Mouse (Mus musculus): ENCODE results near the gene Scarf2.

- no peak for TF ChIP-seq EP300 (IDR thresholded peaks at IDR 0.05; ENCODE audit: low read depth in 1 of 2, low read length in 2 of 2)
- no peak for TF ChIP-seq MAZ (IDR thresholded peaks at IDR 0.05; ENCODE audit: low read depth, low read length)
- no peak for TF ChIP-seq TCF12 (IDR thresholded peaks at IDR 0.05; ENCODE audit: low read depth, low read length)
- TF ChIP-seq CHD2 (IDR thresholded peaks at IDR 0.05; ENCODE audit: low read length): no peak
- TF ChIP-seq CTCF (IDR thresholded peaks at IDR 0.05 in 2 of 3, conservative IDR thresholded peaks at IDR 0.05 in 1 of 3; ENCODE audit: control insufficient read depth in 1 of 3, insufficient read depth in 1 of 3, low read depth in 2 of 3, low read length in 3 of 3, poor library complexity in 1 of 3, severe bottlenecking in 1 of 3): no peak
- no peak for TF ChIP-seq POLR2A (IDR thresholded peaks at IDR 0.05; ENCODE audit: control insufficient read depth in 1 of 2, insufficient read depth in 1 of 2, low read depth in 1 of 2, low read length in 2 of 2, poor library complexity in 1 of 2)
These were observed 38.4 kb downstream of the Scarf2 start for GRCm38 (mm10) chr16:17835481-17835880.
